Mouse (Mus musculus): ENCODE results near the gene Gja8. TPM values are rescaled to one million over a fixed set of nuclear protein-coding genes. Genes with fewer than 3 reads are reported as not detected.

Gja8 gene
- 0.35 TPM for polyA plus RNA-seq (2017; shearing (Covaris generic))

DNA sequence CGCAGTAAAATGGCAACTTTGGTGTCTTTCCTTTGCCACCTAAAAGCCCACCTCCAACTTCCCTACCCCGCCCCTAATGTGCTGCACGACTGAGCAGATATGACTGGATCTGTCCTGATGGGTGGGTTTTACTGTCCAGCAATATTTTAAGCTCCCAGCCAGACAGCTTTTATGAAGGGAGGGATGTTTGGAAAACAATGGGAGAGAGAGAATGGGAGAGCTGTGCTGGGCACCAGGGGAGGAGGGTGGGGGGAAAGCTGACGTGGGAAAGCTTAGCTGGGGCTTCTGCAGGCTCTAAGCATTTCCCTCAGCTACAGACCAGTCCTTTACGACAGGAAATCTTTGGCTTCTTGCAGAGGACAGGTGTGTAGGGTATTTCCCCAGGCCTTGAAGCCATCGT is at the start of gene Gja8:
Gene Gja8, minus strand, starts transcription at position 101 of the 400 bp plus-strand sequence.

DNA sequence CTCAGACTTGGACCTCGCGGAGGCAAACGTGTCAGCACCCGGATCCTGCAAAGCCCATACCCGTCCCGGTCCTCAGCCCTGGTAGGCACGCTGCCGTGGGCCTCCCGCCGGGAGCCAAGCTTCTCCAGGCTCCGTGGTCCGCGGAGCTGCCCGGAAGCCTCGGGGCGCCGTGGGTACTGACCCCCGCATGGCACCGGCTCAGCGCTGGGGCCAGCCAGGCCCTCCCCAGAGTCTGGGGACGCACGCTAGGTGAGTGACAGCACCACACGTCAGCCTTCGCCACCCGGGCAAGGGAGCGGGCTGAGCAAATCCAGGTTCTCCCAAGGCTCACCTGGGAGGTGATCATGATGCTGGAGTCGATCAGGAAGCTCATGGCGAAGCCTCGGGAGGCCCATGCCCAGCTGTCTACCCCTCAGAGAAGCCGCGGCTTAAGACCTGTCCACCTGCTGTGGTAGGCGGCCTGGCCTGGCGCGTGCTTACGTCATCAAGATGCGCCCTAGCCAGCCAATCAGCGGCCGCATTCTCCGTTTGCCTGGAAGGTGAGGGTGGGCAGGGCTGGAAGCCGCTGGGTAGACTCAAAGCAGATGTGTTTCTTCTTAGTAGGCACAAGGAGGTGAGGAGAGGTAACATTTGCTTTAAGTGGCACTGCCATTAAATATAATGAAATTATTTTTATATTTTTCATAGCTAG is 20.8 kb downstream of the Gja8 start, which contains the start of gene Gpr89:
Gene Gpr89, minus strand, starts transcription at position 496 of the 691 bp plus-strand sequence.

DNA sequence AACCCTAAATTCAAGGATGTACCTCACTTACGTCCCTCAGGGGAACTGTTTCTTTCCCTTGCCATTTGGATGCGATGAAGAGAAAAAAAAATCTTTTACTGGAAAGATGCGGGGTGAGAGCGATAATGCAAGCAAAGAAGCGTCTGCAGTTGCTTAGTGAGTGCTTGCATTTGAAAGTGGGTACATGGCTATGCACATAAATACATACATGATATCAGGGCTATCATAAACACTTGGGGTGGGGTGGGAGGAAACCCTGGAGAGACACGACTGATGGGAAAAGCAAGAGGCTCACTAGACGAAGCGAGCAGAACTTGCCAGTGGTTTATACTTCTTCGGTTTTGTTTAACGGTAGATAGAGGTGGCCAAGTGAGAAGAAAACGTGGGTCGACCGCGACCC is 21.4 kb downstream of the Gja8 start, which contains the start of gene Gja5:
Gene Gja5, plus strand, starts transcription at position 301 of the 400 bp plus-strand sequence.

Other genes starting within 250 kb of the Gja8 start
- 9.8 TPM for gene Pias3, start 229.6 kb downstream of the Gja8 start, polyA plus RNA-seq (2017; shearing (Covaris generic))
- 2.4 TPM for gene Nudt17, start 217.5 kb downstream of the Gja8 start, polyA plus RNA-seq (2017; shearing (Covaris generic))
- gene Polr3c, start 198.4 kb downstream of the Gja8 start, polyA plus RNA-seq (2017; shearing (Covaris generic)), result 50.8 TPM
- gene Rnf115, start 198.4 kb downstream of the Gja8 start, polyA plus RNA-seq (2017; shearing (Covaris generic)), result 103 TPM
- 0.88 TPM for gene Pdzk1, start 96.7 kb downstream of the Gja8 start, polyA plus RNA-seq (2017; shearing (Covaris generic))
- 6.7 TPM for gene Cd160, start 96.7 kb downstream of the Gja8 start, polyA plus RNA-seq (2017; shearing (Covaris generic))
- gene Gja5, start 21.3 kb downstream of the Gja8 start, polyA plus RNA-seq (2017; shearing (Covaris generic)), result not detected
- gene Gpr89, start 20.7 kb downstream of the Gja8 start, polyA plus RNA-seq (2017; shearing (Covaris generic)), result 23.1 TPM
- 44.1 TPM for gene Acp6, start 232.8 kb upstream of the Gja8 start, polyA plus RNA-seq (2017; shearing (Covaris generic))